Mouse (Mus musculus) brain, embryonic 14.5 days (tissue): ENCODE measurements at regions not wholly inside any gene's neighbourhood (a gene's known extent, or its start where the extent isn't known, plus 50 kb on each side); places are given as distances from the start of the nearest gene placed in this dataset.
A peak's percentile ranks its signal among the peaks of the same experiment; 100 is the strongest.

ENCODE experiments used
- DNase-seq: peaks from one replicate; pipeline ENCODE4 v3.0.0-alpha.2; 2011; ENCODE audit warnings: low read depth
- CTCF ChIP-seq: fragments of 200-500 bp; IDR thresholded peaks from 2 replicates; pipeline ENCODE4 v1.5.1; 2012; ENCODE audit warnings: inconsistent platforms, mild to moderate bottlenecking, moderate library complexity, borderline replicate concordance; ENCODE audit not compliant: insufficient read depth, insufficient read length; ENCODE audit errors: extremely low read depth
- POLR2A ChIP-seq: fragments of 200-500 bp; IDR thresholded peaks from 2 replicates; pipeline ENCODE4 v1.6.1; 2012; ENCODE audit warnings: mild to moderate bottlenecking, inconsistent platforms, borderline replicate concordance; ENCODE audit not compliant: poor library complexity, insufficient read depth, insufficient read length, severe bottlenecking; ENCODE audit errors: extremely low read depth

GRCm38 (mm10) chr5:99165807-99166360 is 128.7 kb upstream of the Prkg2 start:
- DNase-seq, result no peak
- TF ChIP-seq POLR2A, result no peak
- no peak for TF ChIP-seq CTCF

GRCm38 (mm10) chr5:99157973-99158372 is 120.8 kb upstream of the Prkg2 start:
- TF ChIP-seq CTCF (peak; percentile 81), POLR2A (no peak)
- DNase-seq, result peak; percentile 84

- TF ChIP-seq POLR2A, result no peak
Measured at GRCm38 (mm10) chr5:99153269-99153850, 116.2 kb upstream of the Prkg2 start.

GRCm38 (mm10) chr5:99152299-99152698 is 115.1 kb upstream of the Prkg2 start:
- TF ChIP-seq POLR2A, result no peak
- TF ChIP-seq CTCF, result no peak
- DNase-seq, result no peak

More at GRCm38 (mm10) chr5:99153269-99153850, 116.2 kb upstream of the Prkg2 start:
- no peak for DNase-seq

- DNase-seq, result peak; percentile 14
- TF ChIP-seq CTCF, result no peak
- no peak for TF ChIP-seq POLR2A
Measured at GRCm38 (mm10) chr5:99149904-99150303, 112.8 kb upstream of the Prkg2 start.

- no peak for DNase-seq
- TF ChIP-seq CTCF (no peak), POLR2A (no peak)
Measured at GRCm38 (mm10) chr5:99132670-99133069, 95.5 kb upstream of the Prkg2 start.

- TF ChIP-seq CTCF (no peak), POLR2A (no peak)
- DNase-seq, result peak; percentile 72
Measured at GRCm38 (mm10) chr5:99128628-99129027, 91.5 kb upstream of the Prkg2 start.

- DNase-seq, result peak; percentile 75
- TF ChIP-seq POLR2A, result no peak
- no peak for TF ChIP-seq CTCF
Measured at GRCm38 (mm10) chr5:99125418-99125817, 88.3 kb upstream of the Prkg2 start.

- TF ChIP-seq CTCF, result no peak
- TF ChIP-seq POLR2A, result no peak
- DNase-seq, result no peak
Measured at GRCm38 (mm10) chr5:99111755-99112154, 74.6 kb upstream of the Prkg2 start.

- DNase-seq, result peak; percentile 88
- TF ChIP-seq POLR2A (no peak), CTCF (no peak)
Measured at GRCm38 (mm10) chr5:99111235-99111634, 74.1 kb upstream of the Prkg2 start.

- TF ChIP-seq POLR2A (no peak), CTCF (no peak)
Measured at GRCm38 (mm10) chr5:99099727-99100116, 62.6 kb upstream of the Prkg2 start.

GRCm38 (mm10) chr5:99099014-99099726 is 62.0 kb upstream of the Prkg2 start:
- TF ChIP-seq CTCF (no peak), POLR2A (no peak)
- no peak for DNase-seq

More at GRCm38 (mm10) chr5:99099727-99100116, 62.6 kb upstream of the Prkg2 start:
- no peak for DNase-seq
